Mouse (Mus musculus) spleen, adult 2 months (tissue): ENCODE data around the gene Fibp.

Experiments
- CTCF ChIP-seq: fragments of 200-500 bp; IDR thresholded peaks from 2 replicates; pipeline ENCODE4 v1.5.1; 2011; ENCODE audit warnings: mild to moderate bottlenecking, inconsistent platforms; ENCODE audit not compliant: insufficient read depth, insufficient read length, insufficient replicate concordance; ENCODE audit errors: extremely low read depth
- POLR2A ChIP-seq: fragments of 200-500 bp; IDR thresholded peaks from 2 replicates; pipeline ENCODE4 v1.6.1; 2011; ENCODE audit warnings: low read depth, low read length, inconsistent platforms

GRCm38 (mm10) chr19:5513005-5513349 lies 52.6 kb downstream of the Fibp start:
- no peak for TF ChIP-seq POLR2A
- TF ChIP-seq CTCF, result no peak
